Mouse (Mus musculus) urinary bladder, adult 2 months (tissue): Measurements from ENCODE around the gene Lrcol1. TPM values are rescaled to one million over a fixed set of nuclear protein-coding genes. Genes with fewer than 3 reads are reported as not detected.
A peak's percentile ranks its signal among the peaks of the same experiment; 100 is the strongest.

Source experiments
- DNase-seq: peaks from one replicate; pipeline ENCODE4 v3.0.0; 2022; ENCODE audit warnings: low spot score
- polyA plus RNA-seq: library from polyadenylated mRNA; depleted of rRNA; stranded (reverse); fragments of >200 nt; gene quantifications from 2 replicates; pipeline ENCODE4 v1.2.3, GENCODE M21; 2012; rRNA removed

Lrcol1 gene
- not detected in 2 replicates for polyA plus RNA-seq

GRCm38 (mm10) chr5:110344524-110344923, at the start of gene Lrcol1:
Gene Lrcol1 (plus strand): TSS chr5:110344730.
- no peak for DNase-seq

GRCm38 (mm10) chr5:110296637-110297036, 47.9 kb upstream of the Lrcol1 start:
- no peak for DNase-seq

GRCm38 (mm10) chr5:110300591-110300990, 43.9 kb upstream of the Lrcol1 start:
- no peak for DNase-seq

- DNase-seq = no peak
Observed at GRCm38 (mm10) chr5:110308861-110309260, 35.7 kb upstream of the Lrcol1 start.

- no peak for DNase-seq
Observed at GRCm38 (mm10) chr5:110313127-110313526, 31.4 kb upstream of the Lrcol1 start.

- no peak for DNase-seq
Observed at GRCm38 (mm10) chr5:110330508-110330907, 14.0 kb upstream of the Lrcol1 start.

DNA sequence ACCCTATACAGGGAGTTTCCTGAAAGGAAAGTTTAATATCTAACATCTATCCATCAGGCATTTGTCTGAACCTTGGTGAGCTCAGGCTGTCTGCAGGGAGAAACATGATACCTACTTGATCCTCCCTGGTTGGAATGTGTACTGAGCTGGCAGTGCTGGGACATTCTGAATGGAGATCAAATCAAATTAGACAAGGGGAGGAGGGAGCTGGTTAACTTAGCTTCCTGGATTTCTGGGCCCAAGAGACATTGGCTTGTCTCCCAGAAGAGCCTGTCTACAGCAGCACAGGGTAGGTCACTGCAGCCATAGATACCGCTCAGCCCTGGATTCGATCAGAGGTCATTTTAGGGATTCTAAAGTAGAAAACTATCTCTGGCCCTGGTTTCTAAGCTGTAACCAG, 5.7 kb upstream of the Lrcol1 start:
- DNase-seq = no peak

DNA sequence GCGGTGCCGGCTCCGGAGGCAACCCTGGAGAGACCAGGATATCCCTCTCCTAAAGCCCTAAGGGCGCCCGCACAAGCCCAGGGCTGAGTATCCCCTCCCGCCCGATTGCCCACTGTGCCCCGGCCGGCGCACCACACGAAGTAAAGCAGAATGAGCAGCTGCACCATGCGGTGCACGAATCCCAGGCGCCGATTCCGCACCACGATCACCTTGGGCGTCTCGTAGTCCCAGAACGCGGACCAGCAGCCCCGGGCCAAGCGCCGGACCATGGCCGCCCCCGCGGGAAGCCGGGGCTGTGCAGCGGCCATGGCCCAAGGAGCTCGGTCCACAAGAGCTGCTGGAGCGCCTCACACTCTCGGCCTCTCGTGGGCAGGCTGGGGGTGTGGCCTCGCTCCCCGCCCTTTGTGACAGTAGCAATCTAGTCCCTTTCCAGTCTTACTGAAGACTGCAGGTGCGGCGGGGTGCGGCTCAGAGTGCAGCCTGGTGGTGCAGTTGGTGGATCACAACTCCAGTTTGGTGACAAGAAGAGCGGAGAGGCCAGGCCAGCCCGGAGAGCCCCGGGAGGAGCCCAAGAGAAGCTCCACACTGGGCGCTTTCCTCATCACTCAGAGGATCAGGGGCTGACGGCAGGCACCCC, 1.8 kb upstream of the Lrcol1 start, which contains the start of gene P2rx2:
P2rx2 (minus strand) TSS at position 565 of the 637 bp plus-strand sequence.
- DNase-seq = peak; percentile 37

GRCm38 (mm10) chr5:110345553-110345952, 1.0 kb downstream of the Lrcol1 start:
- no peak for DNase-seq

- DNase-seq = no peak
Observed at GRCm38 (mm10) chr5:110347006-110347405, 2.5 kb downstream of the Lrcol1 start.

GRCm38 (mm10) chr5:110354716-110355115, 10.2 kb downstream of the Lrcol1 start:
- no peak for DNase-seq

DNA sequence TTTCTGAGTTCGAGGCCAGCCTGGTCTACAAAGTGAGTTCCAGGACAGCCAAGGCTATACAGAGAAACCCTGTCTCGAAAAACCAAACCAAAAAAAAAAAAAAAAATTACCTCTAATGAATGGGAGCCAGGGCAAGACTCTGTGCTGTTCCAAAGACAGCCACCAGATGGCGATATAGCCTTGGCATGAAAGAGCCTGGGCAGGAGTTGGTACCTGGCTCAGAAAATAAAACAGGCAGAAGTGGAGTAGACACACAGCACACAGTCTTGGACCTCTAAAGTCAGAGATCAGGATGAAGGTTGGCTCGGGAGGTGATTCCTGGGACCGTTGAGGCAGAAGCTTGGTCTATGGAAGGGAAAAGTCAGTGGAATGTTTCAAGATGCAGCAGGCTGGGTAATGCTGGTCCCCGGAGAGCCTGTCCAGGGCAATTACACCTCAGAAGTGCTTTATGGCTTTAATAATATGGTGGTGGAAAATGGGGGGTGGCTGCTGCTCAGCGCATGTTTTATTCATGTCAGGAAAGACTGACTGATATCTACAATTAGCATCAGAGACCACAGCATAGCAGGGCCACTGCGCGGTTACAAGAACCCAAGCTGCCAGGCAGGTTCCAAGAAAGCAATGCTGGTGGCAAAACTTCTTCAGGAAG, 13.1 kb downstream of the Lrcol1 start:
- DNase-seq = peak; percentile 51

DNA sequence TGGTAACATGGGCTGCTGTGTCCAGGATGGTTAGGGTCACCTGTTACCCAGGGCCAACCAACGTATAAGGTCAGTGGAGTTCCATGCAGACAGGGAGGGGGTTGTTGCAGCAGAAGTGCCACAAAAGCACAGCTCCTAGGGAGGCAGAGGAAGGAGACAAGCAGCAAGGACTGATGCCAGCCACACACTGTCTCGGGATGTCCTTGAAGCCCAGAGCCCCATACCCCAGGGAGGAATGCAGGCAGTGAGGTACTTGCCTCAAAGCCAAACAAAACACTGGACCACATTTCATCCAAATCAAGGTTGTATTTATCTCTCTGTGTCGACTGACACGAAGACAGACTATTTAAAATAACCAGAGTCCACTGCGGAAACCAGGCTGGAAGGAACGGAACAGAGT, 16.9 kb downstream of the Lrcol1 start:
- DNase-seq = no peak

GRCm38 (mm10) chr5:110362813-110363178, 18.3 kb downstream of the Lrcol1 start:
- DNase-seq = no peak

GRCm38 (mm10) chr5:110363179-110363821, 18.8 kb downstream of the Lrcol1 start:
- DNase-seq = peak; percentile 64

- no peak for DNase-seq
Observed at GRCm38 (mm10) chr5:110363822-110364545, 19.5 kb downstream of the Lrcol1 start.

DNA sequence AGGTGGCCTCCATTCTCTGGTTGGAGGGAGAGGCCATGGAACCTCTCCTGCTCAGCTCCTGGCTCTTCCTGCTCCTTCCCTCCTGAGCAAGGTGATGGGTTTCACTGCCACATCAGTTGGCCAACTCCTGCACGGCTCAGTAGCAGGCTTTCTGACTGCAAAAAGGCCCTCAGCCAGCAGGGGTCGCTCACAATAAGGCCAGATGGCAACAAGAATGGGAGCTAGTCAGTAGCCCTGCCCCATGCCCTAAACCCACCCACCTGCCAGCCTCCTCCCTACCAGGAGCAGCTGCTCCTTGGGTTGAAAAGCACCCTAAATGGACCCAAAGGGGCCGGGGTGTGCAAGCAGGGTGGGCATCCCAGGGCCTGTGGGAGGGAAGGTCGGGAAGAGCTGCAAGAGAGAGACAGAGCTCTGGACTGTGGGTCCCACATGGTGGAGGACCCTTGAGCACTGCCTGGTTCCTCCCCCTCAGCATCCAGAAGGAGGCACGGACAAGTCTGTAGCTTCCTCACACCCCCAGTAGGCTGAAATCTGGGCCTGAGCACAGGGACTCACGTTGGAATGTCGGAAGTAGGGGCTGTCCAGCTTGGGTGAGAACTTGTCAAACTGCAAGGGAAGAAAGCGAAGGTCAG, 32.4 kb downstream of the Lrcol1 start:
- DNase-seq = peak; percentile 60

DNA sequence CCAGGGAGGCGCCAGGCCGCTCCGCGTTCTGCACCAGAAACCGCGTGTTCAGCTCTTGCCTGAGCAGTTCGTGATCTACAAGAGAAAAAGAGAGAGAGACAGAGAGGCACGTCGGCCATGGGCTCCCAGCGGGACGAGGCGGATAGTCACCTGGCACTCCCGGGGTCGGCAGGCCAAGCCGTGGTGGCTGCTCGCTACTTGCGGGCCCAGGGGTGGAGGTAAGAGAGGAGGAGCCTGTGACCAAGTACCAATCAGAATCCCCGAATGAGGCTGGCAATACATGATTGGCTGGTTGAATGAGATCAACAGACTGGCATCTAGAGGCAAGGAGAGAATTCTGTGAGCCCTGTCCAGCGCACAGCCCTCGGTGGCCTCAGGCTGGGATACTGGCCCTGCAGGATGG, 33.7 kb downstream of the Lrcol1 start:
- DNase-seq = no peak

DNA sequence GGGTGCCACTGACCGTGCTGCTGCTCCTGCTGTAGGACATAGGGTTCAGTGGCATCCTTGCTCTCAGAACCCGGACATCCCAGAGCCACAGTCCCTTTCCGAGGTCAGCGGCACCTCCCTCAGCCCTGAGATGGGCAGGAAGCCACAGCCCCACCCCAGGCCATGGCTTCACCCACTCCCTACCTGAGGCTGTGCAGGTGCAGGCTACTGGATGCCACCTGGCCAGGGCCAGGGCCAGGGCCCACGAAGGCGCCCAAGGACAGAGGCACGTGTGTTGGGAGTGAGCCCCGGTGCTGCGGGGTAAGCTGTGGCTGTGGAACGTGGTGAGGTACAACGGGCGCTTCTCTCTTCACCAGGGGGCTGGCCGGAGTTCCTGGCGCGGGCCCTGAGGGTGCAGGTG, 34.6 kb downstream of the Lrcol1 start:
- no peak for DNase-seq

DNA sequence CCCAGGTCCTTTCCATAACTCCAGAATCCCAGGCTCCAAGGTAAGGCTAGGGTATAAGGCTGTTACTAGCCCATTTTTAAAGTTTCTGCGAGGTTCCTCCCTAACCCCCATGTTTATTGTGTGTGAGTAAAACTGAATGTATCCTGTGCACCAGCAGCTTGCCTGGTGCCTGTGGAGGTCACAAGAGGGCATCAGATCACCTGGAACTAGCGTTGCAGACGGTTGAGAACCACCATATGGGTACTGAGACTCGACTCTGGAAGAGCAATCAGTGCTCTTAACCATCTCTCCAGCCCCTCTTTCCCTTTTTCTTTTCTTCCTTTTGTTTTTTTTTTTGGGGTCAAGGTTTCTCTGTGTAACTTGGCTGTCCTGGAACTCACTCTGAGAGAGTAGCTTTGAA, 35.3 kb downstream of the Lrcol1 start:
- DNase-seq = no peak

GRCm38 (mm10) chr5:110384491-110384890, 40.0 kb downstream of the Lrcol1 start:
- no peak for DNase-seq

GRCm38 (mm10) chr5:110385263-110385662, 40.7 kb downstream of the Lrcol1 start:
- no peak for DNase-seq
